Mouse (Mus musculus) limb, embryonic 10.5 days (tissue): ENCODE results near the gene Stk11ip. TPM values are rescaled to one million over a fixed set of nuclear protein-coding genes. Genes with fewer than 3 reads are reported as not detected.

Experiments
- DNase-seq: peaks from one replicate; pipeline ENCODE4 v3.0.0-alpha.2; 2017; ENCODE audit warnings: low spot score
- H3K27ac ChIP-seq: fragments of 300-500 bp; sonication (generic); 2 replicates; pipeline ENCODE4 v1.5.1; 2016; ENCODE audit warnings: mild to moderate bottlenecking
- H3K27me3 ChIP-seq: fragments of 300-500 bp; sonication (generic); 2 replicates; pipeline ENCODE4 v1.6.1; 2016; ENCODE audit warnings: low read depth, mild to moderate bottlenecking; ENCODE audit not compliant: poor library complexity, severe bottlenecking
- H3K36me3 ChIP-seq: fragments of 300-500 bp; sonication (generic); 2 replicates; pipeline ENCODE4 v1.6.1; 2016; ENCODE audit warnings: mild to moderate bottlenecking, moderate library complexity
- H3K4me1 ChIP-seq: fragments of 300-500 bp; sonication (generic); 2 replicates; pipeline ENCODE4 v1.6.1; 2016
- H3K4me3 ChIP-seq: fragments of 300-500 bp; sonication (generic); 2 replicates; pipeline ENCODE4 v1.5.1; 2016; ENCODE audit warnings: mild to moderate bottlenecking, moderate library complexity
- H3K9me3 ChIP-seq: fragments of 300-500 bp; sonication (generic); replicated peaks from 2 replicates; pipeline ENCODE4 v1.6.1; 2016; ENCODE audit warnings: mild to moderate bottlenecking
- WGBS: fragments of 180-500 bp; shearing (Covaris S2); methylation state at CpG from one replicate; pipeline ENCODE4 v1.1.7; 2016; 5-methylcytosine and 5-hydroxymethylcytosine counted together
- polyA plus RNA-seq: library from polyadenylated mRNA; unstranded; fragments of >200 nt; fragmentation: Nextera tagmentation; extraction: Ambion mirVana; gene quantifications from 2 replicates; pipeline ENCODE4 v1.2.1, GENCODE M21; 2016

Gene Stk11ip
- polyA plus RNA-seq, 1 experiment from 2014 or later = 33.8 TPM

- 76% methylated on average over 10 of the region's 10 CpGs for WGBS
- Histone ChIP-seq H3K27me3 (peaks cover 24% of the 10 kb centered on the region), H3K27ac (peak within 1 kb of the TSS; percentile 98), H3K36me3 (peaks cover 20% of the 10 kb centered on the region), H3K4me1 (peaks cover 75% of the 10 kb centered on the region), H3K4me3 (peak within 1 kb of the TSS; percentile 95), H3K9me3 (no peaks in the 10 kb centered on the region)
- DNase-seq = no peak
Measured at GRCm38 (mm10) chr1:75507006-75507405, 14.3 kb upstream of the Stk11ip start, which contains the start of gene Inha. Gene Inha, plus strand, starts transcription at chr1:75507077.

GRCm38 (mm10) chr1:75509586-75509985 lies 11.7 kb upstream of the Stk11ip start:
- Histone ChIP-seq H3K36me3 (no peaks in the 10 kb centered on the region), H3K27ac (peak overlapping the region; percentile 61; the same call in 1 of the 2 replicates), H3K4me3 (no peak overlapping the region), H3K27me3 (peaks cover 24% of the 10 kb centered on the region), H3K4me1 (peaks cover 66% of the 10 kb centered on the region), H3K9me3 (no peaks in the 10 kb centered on the region)
- DNase-seq = no peak
- WGBS = 54% methylated on average over 20 of the region's 20 CpGs

DNA sequence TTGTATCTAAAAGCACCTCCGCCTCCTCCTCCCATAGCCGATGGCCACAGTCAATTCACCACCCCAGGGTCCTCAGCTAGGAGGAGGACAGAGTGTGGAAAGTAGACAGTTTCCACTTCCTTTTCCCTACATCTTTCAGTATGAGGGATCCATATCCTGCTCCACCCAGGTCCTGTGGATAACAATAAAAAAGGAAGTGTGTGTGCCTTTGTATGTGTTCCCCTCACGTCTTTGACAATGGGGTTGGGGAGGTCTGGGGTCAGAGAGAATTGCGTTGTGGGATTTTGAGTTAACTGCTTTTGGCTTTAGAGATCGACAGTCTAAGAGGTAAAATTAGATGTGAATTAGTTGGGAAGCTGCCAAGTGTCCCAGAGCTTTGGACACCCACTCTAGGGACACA lies 11.2 kb upstream of the Stk11ip start:
- H3K4me1 ChIP-seq = peaks cover 60% of the 10 kb centered on the region
- peaks cover 24% of the 10 kb centered on the region for H3K27me3 ChIP-seq
- H3K4me3 ChIP-seq = no peak overlapping the region
- H3K9me3 ChIP-seq = no peaks in the 10 kb centered on the region
- no peak for DNase-seq
- H3K36me3 ChIP-seq = no peaks in the 10 kb centered on the region
- no peak overlapping the region for H3K27ac ChIP-seq
- WGBS = 83% methylated on average over 5 of the region's 5 CpGs

DNA sequence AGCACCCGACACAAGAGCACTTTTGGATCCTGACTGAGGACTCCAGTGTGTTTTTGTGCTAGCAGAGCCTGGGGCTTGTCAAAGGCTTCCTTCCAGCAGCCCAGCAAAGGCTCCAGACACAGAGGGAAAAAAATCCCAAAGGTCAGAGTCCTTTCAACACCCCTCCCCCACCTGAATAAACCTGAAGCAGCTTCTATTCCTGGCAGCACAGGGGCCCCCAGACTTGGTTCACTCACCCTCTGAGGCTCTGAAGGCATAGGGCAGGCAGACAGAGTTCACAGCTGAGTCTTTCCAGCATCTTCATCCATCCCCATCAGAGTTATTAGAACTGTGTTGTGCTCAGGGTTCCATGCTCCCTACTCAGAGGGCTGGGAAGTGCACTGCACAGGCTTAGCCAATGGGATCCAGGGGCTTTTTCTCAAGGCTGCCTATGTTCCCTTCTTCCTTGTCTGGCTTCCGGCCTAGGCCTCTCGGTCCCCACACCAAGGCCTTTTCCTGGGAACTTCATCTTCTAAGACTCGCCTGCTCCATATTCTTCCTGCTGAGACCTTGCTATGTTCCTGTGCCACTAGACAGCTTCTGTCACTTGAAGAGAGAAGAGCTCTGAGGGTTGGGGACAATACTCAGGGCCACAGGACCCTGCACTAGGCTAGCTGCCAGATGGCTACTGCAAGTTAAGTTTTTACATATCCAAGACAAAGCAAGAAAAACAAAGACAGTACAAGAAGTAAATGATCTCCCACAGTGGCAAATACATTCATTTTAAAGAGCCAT lies 9.7 kb upstream of the Stk11ip start:
- DNase-seq = no peak

GRCm38 (mm10) chr1:75512550-75512949 lies 8.8 kb upstream of the Stk11ip start:
- 91% methylated on average over 3 of the region's 3 CpGs for WGBS
- Histone ChIP-seq H3K27me3 (peaks cover 17% of the 10 kb centered on the region), H3K9me3 (no peaks in the 10 kb centered on the region), H3K27ac (no peak overlapping the region), H3K4me1 (peaks cover 39% of the 10 kb centered on the region), H3K4me3 (no peak overlapping the region), H3K36me3 (no peaks in the 10 kb centered on the region)
- DNase-seq = no peak

More for the DNA sequence above, 9.7 kb upstream of the Stk11ip start:
- Histone ChIP-seq H3K4me3 (no peak overlapping the region), H3K9me3 (no peaks in the 10 kb centered on the region), H3K27ac (peak overlapping the region; percentile 86), H3K36me3 (no peaks in the 10 kb centered on the region), H3K4me1 (peaks cover 48% of the 10 kb centered on the region), H3K27me3 (peaks cover 24% of the 10 kb centered on the region)
- WGBS = 67% methylated on average over 4 of the region's 4 CpGs

- 79% methylated on average over 15 of the region's 15 CpGs for WGBS
- H3K36me3 ChIP-seq = no peaks in the 10 kb centered on the region
- DNase-seq = no peak
- no peak overlapping the region for H3K4me3 ChIP-seq
- no peaks in the 10 kb centered on the region for H3K9me3 ChIP-seq
- H3K27ac ChIP-seq = no peak overlapping the region
- H3K4me1 ChIP-seq = peaks cover 14% of the 10 kb centered on the region
- no peaks in the 10 kb centered on the region for H3K27me3 ChIP-seq
Measured at GRCm38 (mm10) chr1:75516703-75517380, 4.5 kb upstream of the Stk11ip start.

DNA sequence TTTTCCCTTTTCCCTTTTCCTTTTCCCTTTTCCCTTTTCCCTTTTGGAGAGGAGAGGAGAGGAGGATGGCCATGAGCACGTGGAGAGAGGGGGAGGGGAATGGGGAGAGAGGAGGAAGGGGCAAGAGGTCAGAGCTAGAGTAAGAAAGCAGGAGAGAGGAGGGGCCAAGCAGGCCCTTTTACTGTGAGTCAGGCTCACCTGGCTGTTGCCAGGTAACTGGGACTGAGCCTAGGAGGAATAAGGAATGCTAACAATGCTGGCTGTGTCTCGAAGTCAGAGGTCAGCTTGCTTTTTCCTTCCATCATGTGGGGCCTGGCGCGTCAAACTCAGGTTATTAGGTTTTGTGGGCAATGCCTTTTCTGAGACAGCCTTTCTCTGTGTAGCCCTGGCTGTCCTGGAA lies 3.3 kb upstream of the Stk11ip start:
- Histone ChIP-seq H3K4me1 (peaks cover 15% of the 10 kb centered on the region), H3K36me3 (no peaks in the 10 kb centered on the region), H3K4me3 (no peak overlapping the region), H3K27me3 (no peaks in the 10 kb centered on the region), H3K9me3 (no peaks in the 10 kb centered on the region), H3K27ac (no peak overlapping the region)
- DNase-seq = no peak
- WGBS = 57% methylated on average over 3 of the region's 4 CpGs

DNA sequence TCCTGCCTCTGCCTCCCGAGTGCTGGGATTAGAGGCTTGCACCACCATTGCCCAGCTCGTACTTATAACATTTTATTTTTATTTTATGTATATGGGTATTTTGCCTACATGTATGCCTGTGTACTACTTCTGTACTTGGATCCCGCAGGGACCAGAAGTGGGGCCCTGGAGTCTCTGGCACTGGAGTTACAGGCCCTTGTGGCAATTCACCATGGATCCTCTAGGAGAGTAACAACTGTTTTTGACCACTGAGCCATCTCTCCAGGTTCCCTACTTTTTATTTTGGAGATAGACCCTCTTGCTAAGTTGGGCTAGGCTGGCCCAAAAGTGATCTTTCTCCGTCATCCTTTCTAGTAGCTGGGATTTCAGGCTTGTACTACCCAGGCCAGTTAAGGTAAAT lies 2.9 kb upstream of the Stk11ip start:
- no peaks in the 10 kb centered on the region for H3K36me3 ChIP-seq
- H3K9me3 ChIP-seq = no peaks in the 10 kb centered on the region
- no peak for DNase-seq
- no peak overlapping the region for H3K27ac ChIP-seq
- no peak overlapping the region for H3K4me3 ChIP-seq
- no peaks in the 10 kb centered on the region for H3K27me3 ChIP-seq
- WGBS = 96% methylated on average over 4 of the region's 4 CpGs
- peaks cover 15% of the 10 kb centered on the region for H3K4me1 ChIP-seq

- WGBS = 90% methylated on average over 5 of the region's 5 CpGs
- Histone ChIP-seq H3K36me3 (no peaks in the 10 kb centered on the region), H3K27ac (no peak overlapping the region), H3K27me3 (no peaks in the 10 kb centered on the region), H3K4me3 (no peak overlapping the region), H3K4me1 (peaks cover 15% of the 10 kb centered on the region), H3K9me3 (no peaks in the 10 kb centered on the region)
- no peak for DNase-seq
Measured at GRCm38 (mm10) chr1:75519576-75519975, 1.8 kb upstream of the Stk11ip start.

- WGBS = 92% methylated on average over 7 of the region's 7 CpGs
- Histone ChIP-seq H3K27me3 (no peaks in the 10 kb centered on the region), H3K4me3 (no peak overlapping the region), H3K4me1 (peaks cover 12% of the 10 kb centered on the region), H3K9me3 (no peaks in the 10 kb centered on the region), H3K27ac (no peak overlapping the region), H3K36me3 (peaks cover 45% of the 10 kb centered on the region)
- no peak for DNase-seq
Measured at GRCm38 (mm10) chr1:75524679-75525078, 3.4 kb downstream of the Stk11ip start.

DNA sequence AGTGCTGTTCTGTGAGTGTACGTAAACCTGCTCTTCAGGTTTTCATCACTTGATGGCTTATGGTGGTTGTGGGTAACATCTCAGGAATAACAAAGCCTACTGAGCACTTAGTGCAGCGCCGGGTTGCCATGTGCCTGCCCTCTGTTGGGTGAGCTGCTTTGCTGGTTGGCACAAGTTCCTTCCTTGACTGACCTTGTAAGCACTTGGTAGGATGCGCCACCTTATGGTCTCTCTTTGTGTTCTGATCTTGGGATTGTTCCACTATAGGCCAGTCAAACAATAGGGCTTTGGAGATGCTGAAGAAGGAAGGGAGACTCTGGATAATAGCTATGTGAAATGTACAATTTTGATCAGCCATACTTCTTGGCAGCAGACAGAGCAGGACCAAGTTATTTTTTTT lies 9.2 kb downstream of the Stk11ip start:
- Histone ChIP-seq H3K27ac (no peak overlapping the region), H3K36me3 (peaks cover 96% of the 10 kb centered on the region), H3K9me3 (no peaks in the 10 kb centered on the region), H3K27me3 (no peaks in the 10 kb centered on the region), H3K4me3 (no peak overlapping the region), H3K4me1 (no peaks in the 10 kb centered on the region)
- WGBS = 92% methylated on average over 4 of the region's 4 CpGs
- DNase-seq = no peak

- WGBS = 92% methylated on average over 19 of the region's 19 CpGs
- no peaks in the 10 kb centered on the region for H3K27me3 ChIP-seq
- no peaks in the 10 kb centered on the region for H3K4me1 ChIP-seq
- H3K36me3 ChIP-seq = peaks cover 94% of the 10 kb centered on the region
- no peaks in the 10 kb centered on the region for H3K9me3 ChIP-seq
- no peak for DNase-seq
- H3K4me3 ChIP-seq = no peak overlapping the region
- no peak overlapping the region for H3K27ac ChIP-seq
Measured at GRCm38 (mm10) chr1:75532280-75533172, 11.2 kb downstream of the Stk11ip start.
